Mouse (Mus musculus) hindbrain, embryonic 13.5 days (tissue): ENCODE measurements at regions not wholly inside any gene's neighbourhood (a gene's known extent, or its start where the extent isn't known, plus 50 kb on each side); places are given as distances from the start of the nearest gene placed in this dataset.
A peak's percentile ranks its signal among the peaks of the same experiment; 100 is the strongest.

Source experiments
- ATAC-seq: fragments of 200-750 bp; cut with Nextera tagmentation; 2 replicates; pipeline ENCODE4 v1.8.0; 2017; ENCODE audit warnings: moderate TSS enrichment; ENCODE audit not compliant: low FRiP score
- H3K27ac ChIP-seq: fragments of 300-500 bp; sonication (generic); 2 replicates; pipeline ENCODE4 v1.5.1; 2015; ENCODE audit warnings: inconsistent platforms, mild to moderate bottlenecking, moderate library complexity
- H3K27me3 ChIP-seq: fragments of 300-500 bp; sonication (generic); 2 replicates; pipeline ENCODE4 v1.6.1; 2015; ENCODE audit warnings: mild to moderate bottlenecking, inconsistent platforms
- H3K36me3 ChIP-seq: fragments of 300-500 bp; sonication (generic); 2 replicates; pipeline ENCODE4 v1.6.1; 2015; ENCODE audit warnings: mild to moderate bottlenecking, inconsistent platforms
- H3K4me1 ChIP-seq: fragments of 300-500 bp; sonication (generic); replicated peaks from 2 replicates; pipeline ENCODE4 v1.6.1; 2015; ENCODE audit warnings: inconsistent platforms
- H3K4me2 ChIP-seq: fragments of 300-500 bp; sonication (generic); 2 replicates; pipeline ENCODE4 v1.6.1; 2015; ENCODE audit warnings: inconsistent platforms, mild to moderate bottlenecking, moderate library complexity
- H3K4me3 ChIP-seq: fragments of 300-500 bp; sonication (generic); 2 replicates; pipeline ENCODE4 v1.5.1; 2015; ENCODE audit warnings: mild to moderate bottlenecking, inconsistent platforms
- H3K9ac ChIP-seq: fragments of 300-500 bp; sonication (generic); 2 replicates; pipeline ENCODE4 v1.6.1; 2015; ENCODE audit warnings: mild to moderate bottlenecking, inconsistent platforms
- H3K9me3 ChIP-seq: fragments of 300-500 bp; sonication (generic); 2 replicates; pipeline ENCODE4 v1.6.1; 2016; ENCODE audit warnings: inconsistent platforms
- WGBS: fragments of 180-500 bp; shearing (Covaris S2); methylation state at CpG from one replicate; pipeline ENCODE4 v1.1.7; 2015; 5-methylcytosine and 5-hydroxymethylcytosine counted together

- Histone ChIP-seq H3K27ac (no peak overlapping the region), H3K36me3 (no peaks in the 10 kb centered on the region), H3K4me1 (no peaks in the 10 kb centered on the region), H3K4me3 (no peak overlapping the region), H3K27me3 (no peaks in the 10 kb centered on the region), H3K4me2 (no peak overlapping the region), H3K9ac (no peak overlapping the region), H3K9me3 (no peaks in the 10 kb centered on the region)
- ATAC-seq = no peak
- WGBS = 89% methylated on average over 3 of the region's 3 CpGs
Observed at GRCm38 (mm10) chr16:42675031-42675430, 200.7 kb upstream of the Zbtb20 start.

DNA sequence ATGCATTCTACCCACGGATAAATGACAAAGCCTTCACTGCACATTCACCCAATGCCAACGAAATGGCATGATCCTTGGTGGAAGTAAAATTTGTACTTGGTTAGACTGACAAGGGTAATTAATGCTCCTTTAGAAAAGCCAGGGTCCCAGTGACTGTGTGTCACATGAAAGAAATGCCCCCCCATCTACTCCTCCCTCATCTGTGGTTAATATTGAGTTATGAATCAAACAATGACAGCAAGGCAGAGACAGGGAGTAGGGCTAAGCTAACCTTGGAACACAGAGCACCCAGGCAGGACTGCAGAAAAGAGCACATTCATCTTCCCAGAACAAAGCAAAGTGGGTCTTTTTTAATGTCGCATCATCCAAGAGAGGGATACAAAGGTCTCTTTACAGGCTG is 209.1 kb upstream of the Zbtb20 start:
- no peak for ATAC-seq
- H3K9ac ChIP-seq = no peak overlapping the region
- H3K9me3 ChIP-seq = no peaks in the 10 kb centered on the region
- H3K4me2 ChIP-seq = no peak overlapping the region
- no peaks in the 10 kb centered on the region for H3K4me1 ChIP-seq
- no peak overlapping the region for H3K27ac ChIP-seq
- H3K36me3 ChIP-seq = no peaks in the 10 kb centered on the region
- no peaks in the 10 kb centered on the region for H3K27me3 ChIP-seq
- no peak overlapping the region for H3K4me3 ChIP-seq
- 30% methylated on average over 3 of the region's 3 CpGs for WGBS

- Histone ChIP-seq H3K36me3 (no peaks in the 10 kb centered on the region), H3K27ac (peak overlapping the region; percentile 67; the same call in 1 of the 2 replicates), H3K9ac (no peak overlapping the region), H3K4me3 (no peak overlapping the region), H3K27me3 (no peaks in the 10 kb centered on the region), H3K9me3 (no peaks in the 10 kb centered on the region; the same call in 1 of the 2 replicates), H3K4me2 (no peak overlapping the region), H3K4me1 (peaks cover 8% of the 10 kb centered on the region; the same call in 1 of the 2 replicates)
- no peak for ATAC-seq
- WGBS = 80% methylated on average over 10 of the region's 10 CpGs
Observed at GRCm38 (mm10) chr16:42651904-42652732, 223.6 kb upstream of the Zbtb20 start.

GRCm38 (mm10) chr16:42649767-42650166 is 225.9 kb upstream of the Zbtb20 start:
- H3K4me1 ChIP-seq = peaks cover 8% of the 10 kb centered on the region; the same call in 1 of the 2 replicates
- no peak overlapping the region for H3K9ac ChIP-seq
- H3K36me3 ChIP-seq = no peaks in the 10 kb centered on the region
- no peak overlapping the region for H3K4me3 ChIP-seq
- H3K27ac ChIP-seq = peak overlapping the region; percentile 58
- H3K4me2 ChIP-seq = no peak overlapping the region
- no peaks in the 10 kb centered on the region; the same call in 1 of the 2 replicates for H3K9me3 ChIP-seq
- no peaks in the 10 kb centered on the region for H3K27me3 ChIP-seq
- no peak for ATAC-seq
- WGBS = 57% methylated on average over 5 of the region's 5 CpGs

DNA sequence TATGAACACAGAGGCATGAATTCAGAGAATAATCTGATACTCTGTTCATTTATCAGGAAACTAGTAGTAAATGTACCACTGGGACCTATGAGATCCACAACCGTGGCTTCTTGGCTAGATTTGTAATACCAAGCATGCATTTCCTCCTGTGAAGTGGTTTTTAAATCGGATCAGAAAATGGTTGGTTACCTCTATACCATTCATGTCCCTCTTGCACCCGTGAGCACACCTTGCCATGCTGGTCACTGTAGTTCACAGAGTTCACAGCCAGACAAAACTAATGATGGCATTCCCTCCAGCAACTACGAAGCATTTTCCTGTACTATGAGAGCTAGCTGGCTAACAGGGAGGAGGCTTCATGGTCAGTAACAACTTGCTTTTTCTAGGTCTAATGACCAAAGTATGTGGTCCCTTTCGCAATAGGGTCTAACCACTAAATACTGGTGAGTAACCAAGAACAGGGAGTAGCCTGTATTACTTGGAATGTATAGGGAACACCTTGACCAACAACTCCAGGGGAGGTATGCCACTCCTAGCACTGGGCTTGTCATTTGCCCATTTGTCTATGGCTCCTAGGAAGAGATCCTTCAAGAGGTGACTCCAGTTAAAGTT is 227.0 kb upstream of the Zbtb20 start:
- 90% methylated on average over 5 of the region's 5 CpGs for WGBS
- no peak overlapping the region for H3K4me3 ChIP-seq
- H3K9ac ChIP-seq = no peak overlapping the region
- no peaks in the 10 kb centered on the region for H3K9me3 ChIP-seq
- H3K27ac ChIP-seq = no peak overlapping the region
- no peak overlapping the region for H3K4me2 ChIP-seq
- no peaks in the 10 kb centered on the region for H3K36me3 ChIP-seq
- peaks cover 8% of the 10 kb centered on the region; the same call in 1 of the 2 replicates for H3K4me1 ChIP-seq
- no peaks in the 10 kb centered on the region for H3K27me3 ChIP-seq
- ATAC-seq = no peak

GRCm38 (mm10) chr16:42647762-42648161 is 227.9 kb upstream of the Zbtb20 start:
- no peak overlapping the region for H3K9ac ChIP-seq
- no peak for ATAC-seq
- H3K4me2 ChIP-seq = no peak overlapping the region
- 96% methylated on average over 5 of the region's 5 CpGs for WGBS
- H3K4me1 ChIP-seq = peaks cover 8% of the 10 kb centered on the region; the same call in 1 of the 2 replicates
- H3K4me3 ChIP-seq = no peak overlapping the region
- H3K9me3 ChIP-seq = no peaks in the 10 kb centered on the region
- no peaks in the 10 kb centered on the region for H3K36me3 ChIP-seq
- no peaks in the 10 kb centered on the region for H3K27me3 ChIP-seq
- H3K27ac ChIP-seq = no peak overlapping the region

DNA sequence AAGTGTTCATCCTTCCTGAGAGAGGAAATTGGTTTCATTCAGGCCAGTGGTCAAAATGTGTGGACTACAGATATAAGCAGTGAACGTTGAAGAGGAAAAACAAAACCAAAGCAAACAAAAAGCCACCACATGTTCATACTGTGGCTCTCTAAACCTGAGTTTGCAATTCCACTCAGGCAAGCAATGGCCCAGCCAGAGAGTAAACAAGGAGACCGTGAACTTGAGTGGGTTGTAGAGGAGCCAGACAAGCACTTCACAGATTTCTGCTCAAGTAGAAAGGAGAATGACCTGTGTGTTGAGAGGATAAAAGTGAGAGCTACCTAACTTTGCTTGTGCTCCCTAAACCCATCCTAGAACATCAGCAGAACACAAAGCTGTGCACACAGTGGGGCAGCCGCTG is 239.9 kb upstream of the Zbtb20 start:
- WGBS = 89% methylated on average over 3 of the region's 3 CpGs
- ATAC-seq = no peak
- Histone ChIP-seq H3K9me3 (no peaks in the 10 kb centered on the region), H3K4me3 (no peak overlapping the region), H3K9ac (no peak overlapping the region), H3K27me3 (no peaks in the 10 kb centered on the region), H3K4me2 (no peak overlapping the region), H3K36me3 (no peaks in the 10 kb centered on the region), H3K27ac (no peak overlapping the region), H3K4me1 (no peaks in the 10 kb centered on the region)

DNA sequence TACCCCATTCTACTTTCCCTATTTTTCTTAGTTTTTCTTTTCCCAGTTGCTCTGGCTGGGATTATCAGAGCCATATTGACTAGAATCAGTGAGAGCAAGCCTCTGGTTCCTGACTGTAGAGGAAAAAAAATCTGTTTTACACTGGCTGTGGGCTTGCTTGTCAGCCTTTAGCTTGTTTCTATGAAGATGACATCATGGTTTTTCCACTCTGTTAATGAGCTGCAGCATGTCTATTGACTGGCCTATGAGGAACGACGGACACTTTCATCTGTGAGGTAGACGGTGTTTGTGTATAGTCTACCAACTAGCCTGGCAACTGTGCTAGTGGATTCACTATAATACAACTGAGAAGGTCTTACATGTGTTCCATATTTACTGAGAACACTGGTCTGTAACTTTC is 248.0 kb upstream of the Zbtb20 start:
- Histone ChIP-seq H3K9ac (no peak overlapping the region), H3K9me3 (no peaks in the 10 kb centered on the region), H3K4me1 (no peaks in the 10 kb centered on the region), H3K27me3 (no peaks in the 10 kb centered on the region), H3K27ac (no peak overlapping the region), H3K4me3 (no peak overlapping the region), H3K36me3 (no peaks in the 10 kb centered on the region), H3K4me2 (no peak overlapping the region)
- WGBS = 85% methylated on average over 3 of the region's 3 CpGs
- no peak for ATAC-seq

GRCm38 (mm10) chr16:42615920-42616319 is 259.8 kb upstream of the Zbtb20 start:
- ATAC-seq = no peak

GRCm38 (mm10) chr16:42612011-42612410 is 263.7 kb upstream of the Zbtb20 start:
- H3K36me3 ChIP-seq = no peaks in the 10 kb centered on the region
- H3K4me1 ChIP-seq = no peaks in the 10 kb centered on the region
- H3K27me3 ChIP-seq = no peaks in the 10 kb centered on the region
- H3K4me3 ChIP-seq = no peak overlapping the region
- H3K9ac ChIP-seq = no peak overlapping the region
- no peak for ATAC-seq
- no peak overlapping the region for H3K27ac ChIP-seq
- H3K9me3 ChIP-seq = no peaks in the 10 kb centered on the region
- 84% methylated on average over 2 of the region's 2 CpGs for WGBS
- H3K4me2 ChIP-seq = no peak overlapping the region

More at GRCm38 (mm10) chr16:42615920-42616319, 259.8 kb upstream of the Zbtb20 start:
- H3K27ac ChIP-seq = no peak overlapping the region
- H3K4me2 ChIP-seq = no peak overlapping the region
- 83% methylated on average over 3 of the region's 3 CpGs for WGBS
- no peak overlapping the region for H3K9ac ChIP-seq
- no peaks in the 10 kb centered on the region for H3K27me3 ChIP-seq
- H3K4me1 ChIP-seq = no peaks in the 10 kb centered on the region
- H3K4me3 ChIP-seq = no peak overlapping the region
- no peaks in the 10 kb centered on the region for H3K36me3 ChIP-seq
- H3K9me3 ChIP-seq = no peaks in the 10 kb centered on the region

DNA sequence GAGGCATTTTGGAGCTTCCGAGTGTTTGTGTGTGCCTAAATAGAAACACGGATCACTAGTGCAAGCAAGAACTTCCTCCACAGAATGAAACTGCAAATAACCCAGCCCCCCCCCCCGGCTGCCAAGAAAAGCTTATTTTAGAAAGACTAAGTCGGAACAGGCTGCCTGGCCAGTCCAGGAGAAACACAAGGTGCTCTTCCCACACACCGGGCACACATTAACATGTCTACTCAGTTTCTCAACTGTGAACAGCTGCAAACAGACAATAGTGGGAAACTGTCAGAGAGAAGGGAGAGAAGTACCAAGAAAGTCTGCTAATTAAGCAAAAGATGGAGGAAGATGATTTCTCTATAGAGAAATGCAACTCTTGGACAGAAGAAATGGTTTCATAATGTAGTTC is 267.3 kb upstream of the Zbtb20 start:
- 0 out of 2 replicates have a peak, but pooled peaks cover under 1% of the 10 kb centered on the region for H3K9me3 ChIP-seq
- no peaks in the 10 kb centered on the region for H3K36me3 ChIP-seq
- WGBS = 71% methylated on average over 5 of the region's 5 CpGs
- H3K9ac ChIP-seq = no peak overlapping the region
- no peaks in the 10 kb centered on the region for H3K4me1 ChIP-seq
- H3K4me2 ChIP-seq = no peak overlapping the region
- H3K27ac ChIP-seq = no peak overlapping the region
- no peak for ATAC-seq
- no peaks in the 10 kb centered on the region for H3K27me3 ChIP-seq
- H3K4me3 ChIP-seq = no peak overlapping the region

- Histone ChIP-seq H3K4me3 (no peak overlapping the region), H3K4me1 (no peaks in the 10 kb centered on the region), H3K36me3 (no peaks in the 10 kb centered on the region), H3K4me2 (no peak overlapping the region), H3K9ac (no peak overlapping the region), H3K27me3 (no peaks in the 10 kb centered on the region), H3K27ac (no peak overlapping the region), H3K9me3 (no peaks in the 10 kb centered on the region)
- 87% methylated on average over 3 of the region's 3 CpGs for WGBS
- ATAC-seq = no peak
Observed at GRCm38 (mm10) chr16:42592321-42592720, 251.9 kb upstream of the Gap43 start.

- Histone ChIP-seq H3K27ac (no peak overlapping the region), H3K9me3 (no peaks in the 10 kb centered on the region), H3K36me3 (no peaks in the 10 kb centered on the region), H3K4me1 (no peaks in the 10 kb centered on the region), H3K9ac (no peak overlapping the region), H3K27me3 (no peaks in the 10 kb centered on the region), H3K4me3 (no peak overlapping the region), H3K4me2 (no peak overlapping the region)
- WGBS = 91% methylated on average over 5 of the region's 5 CpGs
- no peak for ATAC-seq
Observed at GRCm38 (mm10) chr16:42591530-42591929, 251.1 kb upstream of the Gap43 start.
